Mouse (Mus musculus) ZHBTc4 (cell line): Measurements from ENCODE around the gene Irf3.

Experiments used
- DNase-seq: peaks from one replicate; pipeline ENCODE4 v3.0.0-alpha.2; 2011; ENCODE audit warnings: low read depth, low spot score

Gene Irf3

GRCm38 (mm10) chr7:44973415-44974130 is 23.9 kb upstream of the Irf3 start:
- no peak for DNase-seq

DNA sequence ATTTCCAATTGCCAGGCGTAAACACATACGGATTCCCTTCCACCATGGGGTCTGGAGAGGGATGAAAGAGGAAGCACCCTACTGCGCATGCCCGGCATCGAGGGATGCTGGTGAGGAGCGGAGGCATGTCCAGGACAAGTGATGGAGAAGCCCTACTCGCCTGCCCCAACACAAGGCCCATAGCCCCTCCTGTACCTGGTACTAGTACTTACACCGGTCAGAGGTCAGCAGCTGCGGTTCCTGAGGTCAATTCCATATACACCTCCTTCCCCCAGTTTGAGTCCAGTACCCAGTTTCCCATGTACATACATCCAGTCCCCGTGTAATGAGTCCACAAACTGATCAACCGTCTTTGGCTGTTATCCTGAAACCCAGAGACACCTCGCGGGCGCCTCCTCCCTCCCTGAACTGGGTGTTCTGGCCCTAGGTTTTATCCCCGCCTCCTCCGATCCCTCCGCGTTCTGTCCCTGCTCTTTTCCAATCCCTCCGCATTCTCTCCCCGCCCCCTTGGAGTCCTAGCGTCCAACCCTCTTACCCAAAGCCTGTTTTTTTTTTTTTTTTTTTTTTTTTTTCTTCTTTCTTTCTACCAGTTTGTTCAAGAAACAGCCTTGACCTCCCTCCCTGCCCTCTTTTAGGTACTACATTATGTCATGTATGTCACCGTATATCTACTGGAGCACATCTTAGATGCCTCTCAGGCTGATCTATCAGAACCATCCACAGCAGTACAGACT is 22.9 kb upstream of the Irf3 start, which contains the start of gene Cpt1c:
TSS of gene Cpt1c (minus strand) at position 469 of the 734 bp plus-strand sequence.
- peak; percentile 96 for DNase-seq

GRCm38 (mm10) chr7:44975117-44975419 is 22.4 kb upstream of the Irf3 start:
- no peak for DNase-seq

- DNase-seq: no peak
Observed at GRCm38 (mm10) chr7:44978300-44978699, 19.1 kb upstream of the Irf3 start.

GRCm38 (mm10) chr7:44981539-44981938 is 15.9 kb upstream of the Irf3 start:
- no peak for DNase-seq

DNA sequence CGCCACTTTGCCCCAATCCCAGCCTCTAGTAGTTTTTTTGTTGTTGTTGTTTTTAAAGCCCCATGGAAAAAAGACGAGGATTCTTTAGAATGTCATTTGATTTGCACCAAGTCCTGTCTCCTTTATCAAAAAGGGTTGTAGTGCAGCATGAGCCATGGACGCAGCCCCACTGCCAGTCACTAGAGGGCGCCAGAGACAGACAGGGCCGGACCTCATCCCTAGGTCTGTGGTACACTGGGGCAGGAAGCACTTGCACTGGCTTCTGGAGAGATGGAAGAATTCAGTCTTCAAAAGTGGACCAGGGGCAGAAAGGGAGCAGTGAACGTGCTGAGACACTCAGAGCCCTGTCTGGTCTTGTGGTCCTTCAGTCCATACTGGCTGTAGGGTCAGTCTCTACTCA is 14.4 kb upstream of the Irf3 start:
- peak; percentile 91 for DNase-seq

GRCm38 (mm10) chr7:44983944-44984832 is 13.3 kb upstream of the Irf3 start:
- DNase-seq: no peak

GRCm38 (mm10) chr7:44984833-44985164 is 12.6 kb upstream of the Irf3 start:
- no peak for DNase-seq

- peak; percentile 91 for DNase-seq
Observed at GRCm38 (mm10) chr7:44985595-44986191, 11.8 kb upstream of the Irf3 start.

DNA sequence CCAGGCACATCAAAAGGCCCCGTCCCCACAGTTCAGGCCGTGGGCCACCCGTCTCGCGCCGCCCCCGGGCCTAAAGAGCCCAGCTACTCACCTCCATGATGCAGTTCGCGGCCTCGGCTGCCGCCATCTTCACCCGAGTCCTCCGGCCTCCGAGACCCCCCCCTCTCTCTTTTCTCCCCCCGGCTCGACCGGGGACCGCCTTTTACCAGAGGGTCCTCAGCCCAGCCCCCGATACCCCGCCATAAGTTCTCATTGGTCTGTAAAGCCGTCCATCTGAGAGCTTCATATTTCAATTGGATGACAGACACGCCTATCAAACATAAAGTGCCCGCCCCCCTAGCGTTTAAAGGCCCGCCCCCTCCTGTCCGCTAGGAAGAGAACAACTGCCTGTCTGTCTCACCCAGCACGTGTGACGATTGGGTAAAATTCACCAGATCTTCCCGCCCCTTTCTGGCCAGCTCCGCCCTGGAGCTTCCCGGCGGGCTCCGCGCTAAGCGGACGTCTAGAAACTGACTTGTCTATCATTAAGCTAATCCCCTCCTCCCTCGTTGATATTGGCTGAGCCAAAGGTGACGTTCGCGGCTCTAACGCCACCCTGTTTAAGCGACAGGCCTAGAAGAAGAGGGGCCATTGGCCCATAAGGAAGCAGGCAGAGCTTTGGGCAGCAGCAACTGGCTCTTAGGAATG is 11.1 kb upstream of the Irf3 start, which contains the start of gene Prmt1:
TSS of gene Prmt1 (minus strand) at position 377 of the 687 bp plus-strand sequence.
- DNase-seq: peak; percentile 100

DNA sequence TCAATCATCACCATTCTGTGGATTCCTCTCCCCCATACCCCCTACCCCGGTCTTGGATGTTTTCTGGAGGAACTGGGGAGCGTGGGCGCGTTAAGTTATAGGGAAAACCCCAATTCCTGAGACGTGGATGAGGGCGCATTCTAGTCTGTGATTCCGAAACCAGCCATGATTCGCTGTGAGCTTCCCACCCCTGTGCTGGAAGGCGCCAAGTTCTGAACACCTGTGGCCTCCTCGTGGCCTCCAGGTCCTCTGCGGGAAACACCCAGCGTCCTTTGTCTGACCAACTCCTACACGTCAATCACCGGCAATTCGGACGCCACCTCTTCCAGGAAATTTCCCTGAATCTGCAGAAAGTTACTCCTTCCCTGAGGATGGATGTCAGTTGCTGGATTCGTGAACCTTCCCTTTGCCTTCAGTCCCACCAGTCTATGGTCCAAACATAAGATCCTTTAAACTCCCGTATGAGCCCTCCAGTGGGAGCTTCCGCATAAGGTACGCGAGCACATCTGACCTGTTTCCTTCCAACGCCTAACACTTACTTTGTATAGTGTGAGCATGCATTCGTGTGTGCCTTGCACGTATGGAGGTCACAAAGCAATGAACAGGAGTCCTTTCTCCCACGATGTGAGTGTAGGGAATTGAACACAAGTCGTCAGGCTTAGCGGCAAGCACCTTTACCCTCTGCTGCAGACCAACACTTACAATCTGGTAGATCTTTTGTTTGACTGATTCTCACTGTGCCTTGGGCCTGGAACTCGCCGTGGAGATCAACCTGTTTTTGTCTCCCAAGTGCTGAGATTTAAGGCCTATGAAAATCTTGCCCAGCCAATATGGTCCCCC is 10.3 kb upstream of the Irf3 start:
- DNase-seq: no peak

DNA sequence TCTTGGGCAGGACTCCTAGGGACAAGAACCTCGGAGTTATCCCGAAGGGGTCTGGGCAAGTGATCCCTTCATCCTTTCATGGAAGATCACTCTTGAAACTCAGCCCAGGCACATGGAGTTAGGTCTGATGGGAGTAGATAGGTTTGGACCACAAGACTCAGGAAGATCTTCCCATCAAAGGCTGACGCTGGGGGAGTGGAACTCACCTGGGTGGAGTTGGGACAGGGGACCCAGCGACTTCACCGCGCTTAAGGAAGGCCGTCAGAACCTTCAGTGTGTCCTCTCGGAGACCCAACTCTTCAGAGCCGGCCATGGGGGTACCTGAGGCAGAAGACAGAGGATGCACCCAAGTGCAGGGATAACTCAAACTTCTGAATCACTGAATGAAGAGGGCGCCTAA is 776 bp upstream of the Irf3 start:
- DNase-seq: no peak

- no peak for DNase-seq
Observed at GRCm38 (mm10) chr7:44997940-44998428, 536 bp downstream of the Irf3 start.

DNA sequence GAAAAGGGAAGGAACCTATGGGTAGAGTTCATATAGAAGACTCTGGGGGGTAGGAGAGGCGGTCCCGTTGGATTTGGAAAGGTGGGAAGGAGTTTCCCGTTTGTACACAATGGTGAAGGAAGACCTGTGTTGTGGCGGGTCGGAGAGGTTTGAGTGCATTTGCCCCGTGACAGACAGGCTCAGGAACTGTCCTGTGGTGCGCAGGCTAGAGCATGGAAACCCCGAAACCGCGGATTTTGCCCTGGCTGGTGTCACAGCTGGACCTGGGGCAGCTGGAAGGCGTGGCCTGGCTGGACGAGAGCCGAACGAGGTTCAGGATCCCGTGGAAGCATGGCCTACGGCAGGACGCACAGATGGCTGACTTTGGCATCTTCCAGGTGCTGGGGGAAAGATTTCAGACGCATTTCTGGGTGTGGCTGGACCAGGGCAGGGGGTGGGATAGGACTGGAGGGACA is 1.1 kb downstream of the Irf3 start, which contains the start of gene Bcl2l12:
TSS of gene Bcl2l12 (minus strand) at position 212 of the 455 bp plus-strand sequence.
- DNase-seq: no peak

DNA sequence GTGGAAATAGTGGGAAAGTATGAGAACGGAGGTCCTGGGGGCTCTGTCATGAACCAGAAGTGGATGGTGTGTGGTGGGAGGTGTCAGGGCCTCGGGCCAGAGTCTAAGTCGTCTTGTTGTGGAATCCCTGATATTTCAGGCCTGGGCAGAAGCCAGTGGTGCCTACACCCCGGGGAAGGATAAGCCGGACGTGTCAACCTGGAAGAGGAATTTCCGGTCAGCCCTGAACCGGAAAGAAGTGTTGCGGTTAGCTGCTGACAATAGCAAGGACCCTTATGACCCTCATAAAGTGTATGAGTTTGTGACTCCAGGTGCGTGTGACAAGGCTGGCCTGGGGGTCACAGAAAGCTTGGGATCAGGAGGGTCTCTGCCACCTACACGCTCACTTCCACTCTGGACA is 2.3 kb downstream of the Irf3 start:
- DNase-seq: no peak

DNA sequence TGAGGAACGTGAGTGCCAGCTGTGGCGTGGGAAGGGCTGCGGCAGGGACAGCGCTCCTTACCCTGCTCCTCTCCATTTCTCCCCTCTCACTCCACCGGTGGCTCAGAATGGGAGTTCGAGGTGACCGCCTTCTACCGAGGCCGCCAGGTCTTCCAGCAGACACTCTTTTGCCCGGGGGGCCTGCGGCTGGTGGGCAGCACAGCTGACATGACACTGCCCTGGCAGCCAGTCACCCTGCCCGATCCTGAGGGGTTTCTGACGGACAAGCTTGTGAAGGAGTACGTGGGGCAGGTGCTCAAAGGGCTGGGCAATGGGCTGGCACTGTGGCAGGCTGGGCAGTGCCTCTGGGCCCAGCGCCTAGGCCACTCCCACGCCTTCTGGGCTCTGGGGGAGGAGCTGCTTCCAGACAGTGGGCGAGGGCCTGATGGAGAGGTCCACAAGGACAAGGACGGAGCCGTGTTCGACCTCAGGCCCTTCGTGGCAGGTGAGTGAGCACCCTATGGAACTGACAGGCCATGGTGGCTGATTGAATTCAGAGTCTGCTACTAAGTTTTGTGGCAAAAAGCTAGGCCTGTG is 3.2 kb downstream of the Irf3 start:
- DNase-seq: no peak

GRCm38 (mm10) chr7:45002440-45002839 is 5.0 kb downstream of the Irf3 start:
- no peak for DNase-seq

DNA sequence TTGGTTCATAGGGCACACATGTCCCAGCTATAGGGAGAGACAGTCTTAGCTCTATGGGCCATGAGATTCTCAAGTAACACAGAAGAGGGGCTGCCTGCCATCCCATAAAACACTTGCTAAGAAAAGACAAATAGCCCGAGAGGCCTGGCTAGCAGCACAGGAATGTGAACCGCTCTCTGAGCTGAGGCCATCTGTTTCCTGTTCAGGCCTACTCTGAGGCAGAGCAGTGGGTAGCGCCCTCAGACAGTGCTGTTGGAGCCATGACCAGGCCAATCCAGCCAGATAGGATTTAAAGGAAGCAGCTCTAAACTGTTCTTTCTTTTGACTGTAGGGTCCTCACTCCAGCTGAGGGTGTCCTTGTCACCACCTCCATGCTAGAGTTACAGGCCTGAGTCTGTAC is 7.1 kb downstream of the Irf3 start:
- DNase-seq: no peak

GRCm38 (mm10) chr7:45005321-45005992 is 8.0 kb downstream of the Irf3 start:
- no peak for DNase-seq
